Mouse (Mus musculus): ENCODE measurements around the gene Pawr.

Gene Pawr

GRCm38 (mm10) chr10:108331784-108332561 is at the start of gene Pawr:
Gene Pawr, plus strand, starts transcription at chr10:108332121.
- DNase-seq, result peak; percentile 31

GRCm38 (mm10) chr10:108282351-108282750 is 49.6 kb upstream of the Pawr start:
- no peak for DNase-seq

GRCm38 (mm10) chr10:108283418-108283817 is 48.5 kb upstream of the Pawr start:
- no peak for DNase-seq

- DNase-seq, result no peak
Measured at GRCm38 (mm10) chr10:108283837-108284236, 48.1 kb upstream of the Pawr start.

- DNase-seq, result no peak
Measured at GRCm38 (mm10) chr10:108284445-108284844, 47.5 kb upstream of the Pawr start.

DNA sequence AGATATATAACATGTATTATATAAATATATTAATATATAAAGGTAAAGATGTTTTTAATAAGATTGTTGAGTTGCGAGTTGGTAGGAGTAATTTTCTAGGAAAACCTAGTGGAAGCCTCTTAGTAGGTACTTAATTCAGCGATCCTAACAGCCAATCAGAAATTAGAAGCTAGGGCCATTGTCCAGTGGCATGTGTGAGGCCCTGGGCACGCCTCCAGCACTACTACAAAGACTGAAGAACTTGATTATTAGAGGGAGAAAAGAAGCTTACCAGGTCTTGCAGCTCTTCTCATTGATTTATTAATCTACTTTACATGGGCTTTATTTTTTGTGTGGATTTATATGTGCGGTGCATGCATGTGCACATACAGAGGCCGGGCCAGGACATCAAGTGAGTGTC is 46.9 kb upstream of the Pawr start:
- no peak for DNase-seq

- DNase-seq, result no peak
Measured at GRCm38 (mm10) chr10:108286658-108287437, 45.1 kb upstream of the Pawr start.

DNA sequence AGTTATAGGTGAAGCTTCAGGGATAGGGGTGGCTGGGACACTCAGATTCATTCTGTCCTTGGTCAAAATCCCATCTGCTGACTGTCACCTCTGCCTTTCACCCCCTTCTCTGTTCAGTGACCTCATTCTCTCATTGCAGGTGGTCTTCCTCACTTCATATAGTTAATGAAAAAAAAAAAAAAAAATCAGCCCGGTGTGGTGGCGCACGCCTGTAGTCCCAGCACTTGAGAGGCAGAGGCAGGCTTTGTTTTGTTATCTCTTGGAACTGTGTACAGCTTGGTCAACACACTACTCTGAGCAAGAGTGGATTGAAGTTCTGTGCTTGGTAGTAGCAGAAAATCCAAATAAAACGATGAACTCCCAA is 44.5 kb upstream of the Pawr start:
- no peak for DNase-seq

DNA sequence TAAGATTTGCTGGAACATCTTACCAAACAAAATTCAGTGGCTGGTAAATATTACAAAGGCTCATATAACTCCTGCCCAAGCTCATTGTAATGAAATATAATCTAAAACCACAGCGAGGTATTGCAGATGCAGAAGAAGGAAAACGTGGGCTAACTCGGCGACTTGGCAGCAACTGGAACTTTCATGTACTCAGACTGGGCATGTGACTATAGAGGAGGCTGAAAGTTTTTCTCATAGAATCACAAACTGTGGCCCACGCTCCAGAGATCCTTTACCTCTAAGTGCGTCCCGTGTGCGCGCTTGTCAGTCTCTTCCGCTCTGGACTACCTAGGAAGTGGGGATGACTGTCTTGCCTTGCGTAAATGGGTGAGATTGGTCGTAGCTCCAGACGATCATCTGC is 41.9 kb upstream of the Pawr start:
- DNase-seq, result no peak

DNA sequence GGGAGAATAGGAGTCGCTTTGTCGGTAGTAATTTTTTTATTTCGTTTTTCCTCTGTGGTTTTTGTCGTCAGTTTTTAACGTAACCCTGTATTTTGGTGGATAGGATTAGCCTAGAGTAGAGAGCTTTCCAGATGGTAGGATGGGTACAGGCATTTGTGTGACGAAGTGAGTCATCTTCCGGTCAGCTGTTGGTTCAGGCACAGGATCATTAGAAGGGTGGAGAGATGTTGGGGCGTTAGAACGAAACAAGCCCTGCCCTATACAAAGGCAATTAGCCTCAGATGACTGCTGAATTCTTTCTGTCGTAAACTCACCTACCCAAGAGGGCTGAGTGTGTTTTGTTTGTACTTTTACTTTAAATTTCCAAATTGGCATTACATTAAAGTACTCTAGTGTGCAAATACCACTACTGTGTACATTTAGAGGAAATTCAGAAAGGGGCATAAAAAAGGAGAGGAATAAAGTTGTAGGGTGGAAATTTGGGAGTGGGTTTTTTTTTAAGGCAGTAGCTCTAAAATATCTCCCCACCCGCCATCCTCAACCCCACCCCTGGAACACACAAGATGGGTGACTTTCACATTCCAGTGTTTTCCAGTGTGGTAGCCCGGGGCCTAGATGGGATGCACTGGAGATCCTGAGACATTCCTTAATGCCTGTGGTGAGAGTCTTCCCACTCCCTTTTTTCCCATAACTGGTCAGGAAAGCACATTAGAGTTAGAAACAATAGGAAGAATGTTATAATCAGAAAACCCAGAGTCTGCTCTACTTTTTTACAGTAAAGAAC is 40.0 kb upstream of the Pawr start:
- no peak for DNase-seq

DNA sequence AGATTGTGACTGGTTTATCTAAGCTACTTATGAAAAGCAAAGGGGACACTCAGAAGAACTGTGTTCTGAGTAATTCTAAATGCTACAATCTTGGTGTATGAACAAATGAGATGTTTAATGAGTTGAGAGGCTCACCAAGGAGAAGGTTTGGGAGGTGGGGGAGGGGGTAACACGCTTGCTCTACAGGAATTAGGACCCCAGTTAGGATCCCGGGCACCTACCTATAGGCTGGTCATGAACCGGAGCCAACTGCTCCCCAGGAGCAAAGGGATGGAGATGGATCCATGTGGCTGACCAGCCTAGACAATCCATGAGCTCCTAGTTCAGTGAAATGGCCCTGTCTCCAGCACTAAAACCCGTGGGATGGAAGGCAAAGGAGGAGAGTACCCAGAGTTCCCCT is 39.3 kb upstream of the Pawr start:
- DNase-seq, result no peak

DNA sequence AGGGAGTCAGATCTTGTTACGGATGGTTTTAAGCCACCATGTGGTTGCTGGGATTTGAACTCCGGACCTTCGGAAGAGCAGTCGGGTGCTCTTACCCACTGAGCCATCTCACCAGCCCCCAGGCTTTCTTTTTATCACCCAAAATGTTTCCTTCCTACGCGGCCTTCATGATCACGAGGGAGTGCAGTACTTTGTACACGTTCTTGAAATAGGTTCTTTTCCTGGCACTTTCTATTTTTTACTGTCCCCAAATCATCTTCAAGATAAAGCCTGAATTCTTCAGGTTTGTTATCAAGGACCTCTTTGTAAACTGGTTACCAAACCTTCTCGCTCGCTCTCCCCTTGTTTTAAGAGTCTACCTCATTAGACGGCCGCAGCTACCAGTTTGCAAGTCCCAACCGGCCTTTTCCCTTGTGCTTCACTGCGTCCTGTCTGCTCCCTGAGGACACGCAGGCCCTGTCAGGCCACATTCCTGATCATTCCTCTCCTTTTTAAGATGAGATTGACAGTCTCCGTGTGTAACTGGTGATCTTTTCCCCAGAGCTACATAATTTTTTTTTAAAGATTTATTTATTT is 38.2 kb upstream of the Pawr start:
- DNase-seq, result no peak

GRCm38 (mm10) chr10:108294766-108295165 is 37.2 kb upstream of the Pawr start:
- DNase-seq, result no peak

DNA sequence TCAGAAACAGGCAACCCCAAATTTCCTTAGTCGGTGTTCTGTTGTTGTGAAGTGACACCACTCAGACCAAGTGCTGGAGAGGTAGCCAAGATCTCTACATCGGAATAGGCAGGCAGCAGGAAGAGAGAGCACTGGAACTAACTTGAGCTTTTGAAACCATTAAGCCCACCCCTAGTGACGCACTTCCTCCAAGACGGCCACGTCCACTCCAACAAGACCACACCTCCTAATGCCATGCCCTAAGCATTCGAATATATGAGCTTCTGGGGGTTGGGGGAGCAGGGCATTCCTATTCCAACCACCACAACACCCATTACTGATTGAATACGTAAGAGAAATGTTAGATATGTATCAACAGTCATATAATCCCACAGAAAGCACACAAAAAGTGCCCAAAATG is 35.5 kb upstream of the Pawr start:
- DNase-seq, result no peak

- DNase-seq, result no peak
Measured at GRCm38 (mm10) chr10:108298261-108298660, 33.7 kb upstream of the Pawr start.

DNA sequence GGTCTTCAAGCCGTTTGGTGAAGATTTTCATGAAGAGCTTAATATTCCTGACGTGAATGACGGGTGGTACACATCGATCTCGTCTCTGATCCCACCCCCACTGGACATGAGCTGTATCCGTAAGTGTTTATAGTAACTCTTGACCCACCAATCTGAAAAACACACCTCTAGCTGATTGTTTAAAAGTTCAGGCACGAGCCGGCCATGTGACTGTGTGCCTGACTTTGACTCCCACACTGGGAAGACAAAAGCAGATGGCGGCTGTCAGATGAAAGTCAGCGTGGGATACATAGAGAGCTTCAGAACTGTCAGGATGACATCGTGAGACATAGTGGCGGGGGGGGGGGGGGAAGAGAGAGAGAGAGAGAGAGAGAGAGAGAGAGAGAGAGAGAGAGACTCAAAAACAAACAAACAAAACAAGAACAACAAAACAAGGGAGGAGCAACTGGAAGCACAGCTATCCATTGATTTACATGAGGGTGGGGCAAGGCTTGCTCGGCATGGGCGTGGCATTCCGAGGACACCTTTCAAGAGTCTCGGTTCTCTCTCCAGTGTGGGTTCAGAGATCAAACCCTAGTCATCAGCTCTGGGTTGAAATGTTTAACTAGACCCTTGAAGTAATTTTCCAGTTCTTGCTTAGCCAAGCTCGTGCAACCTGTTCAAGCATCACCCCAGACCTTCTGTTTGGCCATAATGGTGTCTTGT is 32.9 kb upstream of the Pawr start:
- no peak for DNase-seq

DNA sequence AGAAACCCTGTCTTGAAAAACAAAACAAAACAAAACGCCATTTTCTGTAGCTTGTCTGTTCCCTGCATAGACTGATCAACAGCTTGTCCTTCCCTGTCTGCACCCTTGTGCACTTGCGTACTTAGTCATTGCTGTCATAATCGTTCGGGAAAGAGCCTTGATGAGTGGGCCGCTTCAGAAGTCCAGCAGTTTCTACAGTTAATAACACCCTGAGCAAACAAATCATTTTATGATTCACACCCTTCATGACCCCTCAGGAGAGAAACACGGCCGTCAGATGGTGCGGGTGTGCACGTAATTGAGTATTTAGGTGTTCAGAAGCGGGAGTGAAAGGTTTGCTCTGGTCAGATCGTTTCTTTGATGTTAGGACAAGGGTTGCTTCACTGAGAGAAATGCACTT is 32.1 kb upstream of the Pawr start:
- DNase-seq, result no peak

DNA sequence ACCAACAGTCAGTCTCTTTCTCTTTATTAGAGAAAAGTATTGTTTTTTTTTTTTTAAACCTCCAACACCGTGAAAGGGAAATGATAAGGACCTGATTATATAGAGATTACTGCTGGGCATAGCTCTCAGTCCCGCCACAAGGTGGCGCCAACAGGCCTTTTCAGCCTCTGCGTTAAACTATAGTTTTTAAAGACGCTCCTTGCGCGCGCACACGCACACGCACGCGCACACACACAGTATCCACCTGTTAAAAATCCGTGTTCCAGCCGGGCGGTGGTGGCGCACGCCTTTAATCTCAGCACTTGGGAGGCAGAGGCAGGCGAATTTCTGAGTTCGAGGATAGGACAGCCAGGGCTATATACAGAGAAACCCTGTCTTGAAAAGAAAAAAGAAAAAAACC is 31.1 kb upstream of the Pawr start:
- peak; percentile 77 for DNase-seq

- DNase-seq, result no peak
Measured at GRCm38 (mm10) chr10:108307772-108308171, 24.1 kb upstream of the Pawr start.

- DNase-seq, result no peak
Measured at GRCm38 (mm10) chr10:108310195-108310594, 21.7 kb upstream of the Pawr start.

DNA sequence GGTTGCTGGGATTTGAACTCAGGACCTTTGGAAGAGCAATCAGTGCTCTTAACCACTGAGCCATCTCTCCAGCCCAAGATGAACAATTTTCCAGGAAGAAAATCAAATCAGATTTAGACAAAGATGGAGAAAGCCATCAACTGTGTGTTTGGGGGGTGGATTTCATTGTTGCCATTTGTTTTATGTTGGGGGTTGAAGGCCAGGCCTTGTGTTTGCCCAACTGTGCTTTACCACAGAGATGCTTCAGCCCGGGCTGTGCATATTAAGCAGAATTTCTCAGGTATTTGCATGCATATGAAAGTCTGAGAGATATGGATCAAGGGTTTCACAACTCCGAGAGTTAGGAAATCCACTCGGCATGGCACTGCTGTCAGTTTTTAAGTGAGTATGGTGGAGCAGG is 20.5 kb upstream of the Pawr start:
- DNase-seq, result no peak

DNA sequence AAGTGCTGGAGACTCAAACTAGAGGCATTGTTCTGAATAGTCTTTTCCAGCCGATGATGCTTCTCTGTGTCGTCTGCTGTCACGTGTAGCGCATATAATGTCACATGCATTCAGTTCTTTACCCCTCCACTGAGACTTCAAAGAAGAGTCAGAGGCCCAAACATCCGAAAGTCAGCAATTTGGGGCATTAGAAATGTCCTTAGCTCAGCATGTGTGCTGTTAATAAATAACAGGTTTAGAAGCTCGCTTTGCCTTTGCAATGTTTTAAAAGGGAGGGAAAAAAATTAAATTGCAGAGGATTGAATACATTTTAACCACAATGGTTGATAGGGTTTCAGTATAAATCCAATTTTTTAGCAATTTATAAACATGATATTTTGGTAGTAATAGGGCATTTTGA is 18.1 kb upstream of the Pawr start:
- no peak for DNase-seq

DNA sequence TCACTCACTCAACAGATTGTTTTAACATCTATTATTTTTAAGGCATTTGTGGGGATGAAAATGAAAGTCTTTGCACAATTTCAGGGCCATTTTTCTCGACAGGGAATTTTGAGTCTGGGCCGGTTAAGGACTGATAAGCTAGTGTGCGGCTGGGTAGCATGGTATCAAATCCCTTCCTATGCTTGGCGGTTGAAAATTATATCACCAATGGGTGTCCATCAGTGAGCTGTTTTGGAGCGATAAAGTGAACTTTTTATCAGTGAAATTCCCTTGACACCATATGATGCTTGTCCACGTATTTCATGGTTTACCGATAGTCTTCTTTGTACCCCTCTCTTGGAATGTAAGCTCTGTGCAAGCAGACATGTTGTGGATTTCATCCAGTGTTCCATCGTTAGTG is 17.5 kb upstream of the Pawr start:
- DNase-seq, result no peak
